Mouse (Mus musculus): Measurements from ENCODE around the gene Itpr1. TPM values are rescaled to one million over a fixed set of nuclear protein-coding genes. Genes with fewer than 3 reads are reported as not detected.

The Itpr1 gene
- polyA plus RNA-seq, 1 experiment from 2014 or later = 22.4 TPM

DNA sequence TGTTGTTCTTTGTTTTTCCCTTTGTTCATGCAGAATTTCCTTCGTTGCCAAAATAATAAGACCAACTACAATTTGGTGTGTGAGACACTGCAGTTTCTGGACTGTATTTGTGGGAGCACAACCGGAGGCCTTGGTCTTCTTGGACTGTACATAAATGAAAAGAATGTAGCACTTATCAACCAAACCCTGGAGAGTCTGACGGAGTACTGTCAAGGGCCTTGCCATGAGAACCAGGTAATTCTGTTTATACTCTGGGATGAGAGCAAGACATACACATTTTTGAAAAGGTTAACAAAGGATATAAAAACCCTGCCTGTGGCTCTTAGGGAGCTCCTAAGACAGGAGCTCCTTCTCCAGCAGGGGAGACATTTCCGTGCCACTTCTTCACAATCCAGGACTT is 268.3 kb downstream of the Itpr1 start:
- H3K4me1 ChIP-seq (ENCODE audit: control insufficient read depth, insufficient read depth, low read length) = no peaks in the 10 kb centered on the region
- H3K27ac ChIP-seq (ENCODE audit: low read depth, low read length) = no peak overlapping the region
- no peak overlapping the region for H3K4me2 ChIP-seq (replicated peaks; ENCODE audit: low read depth, low read length)
- no peak for ATAC-seq (ENCODE audit: low FRiP score, low TSS enrichment)
- H3K4me3 ChIP-seq (ENCODE audit: low read length) = no peak overlapping the region
- no peak overlapping the region for H3K9ac ChIP-seq (ENCODE audit: low read depth, low read length)
- H3K36me3 ChIP-seq (ENCODE audit: control insufficient read depth, insufficient read depth, low read length) = peaks cover 18% of the 10 kb centered on the region; the same call in 1 of the 2 replicates
- WGBS = 86% methylated on average over 4 of the region's 4 CpGs
- no peaks in the 10 kb centered on the region for H3K27me3 ChIP-seq (ENCODE audit: control insufficient read depth, insufficient read depth, low read length)
- no peaks in the 10 kb centered on the region for H3K9me3 ChIP-seq (ENCODE audit: control insufficient read depth, low read length)

DNA sequence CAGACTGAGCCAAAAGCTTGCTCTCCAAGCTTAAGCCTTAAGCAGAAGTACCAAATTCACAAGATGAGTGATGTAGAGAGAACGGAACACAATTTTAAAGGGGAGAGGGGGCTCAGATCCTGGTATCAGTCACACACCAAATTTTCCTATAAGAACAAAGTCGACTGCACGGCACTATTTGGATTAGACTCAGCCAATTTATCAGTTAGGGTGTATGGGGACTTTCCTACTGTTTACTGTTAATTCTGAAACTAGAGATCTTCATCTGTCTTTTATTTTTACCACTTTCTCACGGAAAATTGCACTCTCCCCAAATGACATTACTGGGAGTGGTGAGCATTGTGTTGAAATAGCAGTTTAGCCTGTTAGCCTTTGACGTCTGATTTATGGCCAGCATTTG is 269.6 kb downstream of the Itpr1 start:
- Histone ChIP-seq H3K4me2 (replicated peaks; ENCODE audit: low read depth, low read length) (no peak overlapping the region), H3K9me3 (ENCODE audit: control insufficient read depth, low read length) (no peaks in the 10 kb centered on the region), H3K36me3 (ENCODE audit: control insufficient read depth, insufficient read depth, low read length) (peaks cover 18% of the 10 kb centered on the region; the same call in 1 of the 2 replicates), H3K27ac (ENCODE audit: low read depth, low read length) (no peak overlapping the region), H3K9ac (ENCODE audit: low read depth, low read length) (no peak overlapping the region), H3K27me3 (ENCODE audit: control insufficient read depth, insufficient read depth, low read length) (no peaks in the 10 kb centered on the region), H3K4me3 (ENCODE audit: low read length) (no peak overlapping the region), H3K4me1 (ENCODE audit: control insufficient read depth, insufficient read depth, low read length) (no peaks in the 10 kb centered on the region)
- WGBS = 82% methylated on average over 5 of the region's 5 CpGs
- no peak for ATAC-seq (ENCODE audit: low FRiP score, low TSS enrichment)

- ATAC-seq (ENCODE audit: low FRiP score, low TSS enrichment) = no peak
- Histone ChIP-seq H3K4me3 (ENCODE audit: low read length) (no peak overlapping the region), H3K9me3 (ENCODE audit: control insufficient read depth, low read length) (no peaks in the 10 kb centered on the region), H3K4me2 (replicated peaks; ENCODE audit: low read depth, low read length) (no peak overlapping the region), H3K4me1 (ENCODE audit: control insufficient read depth, insufficient read depth, low read length) (no peaks in the 10 kb centered on the region), H3K27me3 (ENCODE audit: control insufficient read depth, insufficient read depth, low read length) (no peaks in the 10 kb centered on the region), H3K9ac (ENCODE audit: low read depth, low read length) (no peak overlapping the region), H3K27ac (ENCODE audit: low read depth, low read length) (no peak overlapping the region), H3K36me3 (ENCODE audit: control insufficient read depth, insufficient read depth, low read length) (peaks cover 30% of the 10 kb centered on the region; the same call in 1 of the 2 replicates)
- WGBS = 81% methylated on average over 7 of the region's 7 CpGs
These were observed 273.5 kb downstream of the Itpr1 start for GRCm38 (mm10) chr6:108486212-108486992.

DNA sequence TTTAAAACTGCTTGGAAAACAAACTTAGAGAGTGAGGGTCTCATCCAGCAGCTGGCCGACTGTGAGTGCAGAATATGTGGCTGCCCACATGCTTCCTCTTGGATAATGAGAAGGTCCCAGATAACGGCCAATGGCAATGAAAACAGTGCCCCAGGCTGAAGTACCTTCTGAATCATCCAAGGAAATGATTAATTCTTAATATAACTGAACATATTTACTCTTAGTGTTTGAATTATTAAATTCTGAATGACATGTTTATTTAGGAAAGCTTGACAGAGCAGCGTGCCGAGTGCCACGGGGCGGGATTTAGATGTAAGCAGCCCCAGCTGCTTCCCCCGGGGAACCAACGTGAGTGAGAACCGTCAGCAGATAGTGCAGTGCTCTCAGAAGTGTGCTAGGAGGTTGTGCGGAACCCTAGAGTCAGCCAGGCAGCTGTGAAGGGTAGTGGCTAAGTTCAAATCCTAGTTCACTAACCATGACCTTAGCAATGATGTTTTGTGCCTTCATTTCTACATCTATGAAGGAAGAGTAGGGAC is 274.5 kb downstream of the Itpr1 start:
- Histone ChIP-seq H3K36me3 (ENCODE audit: control insufficient read depth, insufficient read depth, low read length) (peaks cover 24% of the 10 kb centered on the region; the same call in 1 of the 2 replicates), H3K9ac (ENCODE audit: low read depth, low read length) (no peak overlapping the region), H3K4me3 (ENCODE audit: low read length) (no peak overlapping the region), H3K9me3 (ENCODE audit: control insufficient read depth, low read length) (no peaks in the 10 kb centered on the region), H3K4me2 (replicated peaks; ENCODE audit: low read depth, low read length) (no peak overlapping the region), H3K4me1 (ENCODE audit: control insufficient read depth, insufficient read depth, low read length) (no peaks in the 10 kb centered on the region), H3K27ac (ENCODE audit: low read depth, low read length) (no peak overlapping the region), H3K27me3 (ENCODE audit: control insufficient read depth, insufficient read depth, low read length) (no peaks in the 10 kb centered on the region)
- no peak for ATAC-seq (ENCODE audit: low FRiP score, low TSS enrichment)
- WGBS = 77% methylated on average over 10 of the region's 10 CpGs

- Histone ChIP-seq H3K4me3 (ENCODE audit: low read length) (no peak overlapping the region), H3K9ac (ENCODE audit: low read depth, low read length) (no peak overlapping the region), H3K27me3 (ENCODE audit: control insufficient read depth, insufficient read depth, low read length) (no peaks in the 10 kb centered on the region), H3K4me1 (ENCODE audit: control insufficient read depth, insufficient read depth, low read length) (no peaks in the 10 kb centered on the region), H3K4me2 (replicated peaks; ENCODE audit: low read depth, low read length) (no peak overlapping the region), H3K9me3 (ENCODE audit: control insufficient read depth, low read length) (no peaks in the 10 kb centered on the region), H3K27ac (ENCODE audit: low read depth, low read length) (no peak overlapping the region), H3K36me3 (ENCODE audit: control insufficient read depth, insufficient read depth, low read length) (peaks cover 24% of the 10 kb centered on the region; the same call in 1 of the 2 replicates)
- 81% methylated on average over 5 of the region's 5 CpGs for WGBS
- ATAC-seq (ENCODE audit: low FRiP score, low TSS enrichment) = no peak
These were observed 275.4 kb downstream of the Itpr1 start for GRCm38 (mm10) chr6:108488250-108488649.

DNA sequence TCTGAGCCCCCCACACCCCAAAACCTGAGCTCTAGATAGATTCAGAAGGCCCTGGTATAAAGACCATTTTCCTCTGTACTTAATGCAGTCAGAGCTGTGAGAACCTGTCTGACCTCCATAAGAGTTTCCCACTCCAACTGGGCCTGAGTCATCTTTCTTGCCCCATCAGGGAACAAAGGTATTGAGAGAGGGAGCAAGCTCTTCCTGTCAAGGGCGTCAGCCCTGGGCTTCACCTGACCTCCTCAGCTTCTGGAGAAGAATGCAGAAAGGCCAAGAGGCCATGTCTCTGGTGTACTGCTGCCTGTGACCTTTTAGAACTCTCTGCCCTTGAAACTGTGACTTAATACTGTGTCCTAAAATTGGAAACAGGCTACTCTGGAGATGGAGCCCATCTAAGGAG is 279.1 kb downstream of the Itpr1 start:
- peaks cover 32% of the 10 kb centered on the region; the same call in 1 of the 2 replicates for H3K36me3 ChIP-seq (ENCODE audit: control insufficient read depth, insufficient read depth, low read length)
- 72% methylated on average over 1 of the region's 1 CpGs for WGBS
- H3K27ac ChIP-seq (ENCODE audit: low read depth, low read length) = no peak overlapping the region

DNA sequence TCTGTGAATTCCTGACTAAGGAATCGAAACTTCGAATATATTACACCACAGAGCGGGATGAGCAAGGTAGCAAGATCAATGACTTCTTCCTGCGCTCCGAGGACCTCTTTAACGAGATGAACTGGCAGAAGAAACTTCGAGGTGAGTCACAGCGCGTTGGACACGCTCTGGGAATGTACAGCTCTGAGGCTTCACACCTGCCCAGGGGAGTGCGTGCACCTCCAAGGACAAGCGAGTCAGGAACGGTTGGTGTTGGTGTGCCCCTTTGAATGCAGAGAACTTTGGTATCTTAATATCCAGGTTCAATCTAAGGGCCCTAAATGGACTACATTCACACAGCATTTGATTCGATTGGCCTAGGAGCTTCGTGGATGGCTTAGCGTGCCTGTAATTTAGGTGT is 280.9 kb downstream of the Itpr1 start:
- no peak for ATAC-seq (ENCODE audit: low FRiP score, low TSS enrichment)
- Histone ChIP-seq H3K36me3 (ENCODE audit: control insufficient read depth, insufficient read depth, low read length) (peaks cover 27% of the 10 kb centered on the region; the same call in 1 of the 2 replicates), H3K9ac (ENCODE audit: low read depth, low read length) (no peak overlapping the region), H3K4me1 (ENCODE audit: control insufficient read depth, insufficient read depth, low read length) (no peaks in the 10 kb centered on the region), H3K27ac (ENCODE audit: low read depth, low read length) (no peak overlapping the region), H3K27me3 (ENCODE audit: control insufficient read depth, insufficient read depth, low read length) (no peaks in the 10 kb centered on the region), H3K4me2 (replicated peaks; ENCODE audit: low read depth, low read length) (no peak overlapping the region), H3K9me3 (ENCODE audit: control insufficient read depth, low read length) (no peaks in the 10 kb centered on the region), H3K4me3 (ENCODE audit: low read length) (no peak overlapping the region)
- WGBS = 83% methylated on average over 16 of the region's 16 CpGs

More for the DNA sequence above, 279.1 kb downstream of the Itpr1 start:
- no peaks in the 10 kb centered on the region for H3K4me1 ChIP-seq (ENCODE audit: control insufficient read depth, insufficient read depth, low read length)
- no peak for ATAC-seq (ENCODE audit: low FRiP score, low TSS enrichment)
- no peaks in the 10 kb centered on the region for H3K27me3 ChIP-seq (ENCODE audit: control insufficient read depth, insufficient read depth, low read length)
- H3K4me2 ChIP-seq (replicated peaks; ENCODE audit: low read depth, low read length) = no peak overlapping the region
- H3K9me3 ChIP-seq (ENCODE audit: control insufficient read depth, low read length) = no peaks in the 10 kb centered on the region
- H3K9ac ChIP-seq (ENCODE audit: low read depth, low read length) = no peak overlapping the region
- no peak overlapping the region for H3K4me3 ChIP-seq (ENCODE audit: low read length)

DNA sequence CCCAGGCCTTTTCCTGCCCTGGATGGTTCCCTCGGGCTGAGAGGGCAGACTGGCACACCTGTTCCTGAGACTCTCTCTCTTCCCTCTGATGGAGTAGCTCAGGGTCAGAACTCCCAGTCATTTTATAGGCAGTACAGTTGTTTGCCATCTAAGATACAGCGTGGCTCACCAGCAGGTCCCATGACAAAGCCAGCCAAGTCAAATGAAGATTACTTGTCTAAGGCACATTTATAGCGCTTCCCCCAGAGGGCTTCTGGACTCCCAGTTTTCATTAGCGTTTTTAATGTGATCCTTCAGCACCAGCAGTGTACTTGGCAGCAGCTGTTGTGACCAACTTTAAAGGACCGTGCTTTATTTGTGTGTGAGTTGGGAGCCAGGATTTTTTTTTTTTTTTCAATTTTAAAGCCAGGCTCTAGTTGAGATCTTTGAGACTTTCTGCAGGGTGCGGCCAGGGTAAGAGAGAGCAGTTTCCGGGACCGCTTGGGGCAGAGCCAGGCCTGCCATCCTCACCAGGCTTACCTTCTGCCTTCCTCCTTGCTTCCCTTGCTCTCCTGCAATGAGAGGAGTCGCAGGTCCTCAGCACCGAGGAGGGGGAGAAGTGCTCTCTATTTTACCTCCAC is 281.4 kb downstream of the Itpr1 start:
- Histone ChIP-seq H3K36me3 (ENCODE audit: control insufficient read depth, insufficient read depth, low read length) (peaks cover 27% of the 10 kb centered on the region; the same call in 1 of the 2 replicates), H3K9me3 (ENCODE audit: control insufficient read depth, low read length) (no peaks in the 10 kb centered on the region), H3K27me3 (ENCODE audit: control insufficient read depth, insufficient read depth, low read length) (no peaks in the 10 kb centered on the region), H3K27ac (ENCODE audit: low read depth, low read length) (no peak overlapping the region), H3K4me1 (ENCODE audit: control insufficient read depth, insufficient read depth, low read length) (no peaks in the 10 kb centered on the region), H3K4me2 (replicated peaks; ENCODE audit: low read depth, low read length) (no peak overlapping the region), H3K9ac (ENCODE audit: low read depth, low read length) (no peak overlapping the region), H3K4me3 (ENCODE audit: low read length) (no peak overlapping the region)
- ATAC-seq (ENCODE audit: low FRiP score, low TSS enrichment) = no peak; the same call in 1 of the 2 replicates
- WGBS = 79% methylated on average over 10 of the region's 10 CpGs

DNA sequence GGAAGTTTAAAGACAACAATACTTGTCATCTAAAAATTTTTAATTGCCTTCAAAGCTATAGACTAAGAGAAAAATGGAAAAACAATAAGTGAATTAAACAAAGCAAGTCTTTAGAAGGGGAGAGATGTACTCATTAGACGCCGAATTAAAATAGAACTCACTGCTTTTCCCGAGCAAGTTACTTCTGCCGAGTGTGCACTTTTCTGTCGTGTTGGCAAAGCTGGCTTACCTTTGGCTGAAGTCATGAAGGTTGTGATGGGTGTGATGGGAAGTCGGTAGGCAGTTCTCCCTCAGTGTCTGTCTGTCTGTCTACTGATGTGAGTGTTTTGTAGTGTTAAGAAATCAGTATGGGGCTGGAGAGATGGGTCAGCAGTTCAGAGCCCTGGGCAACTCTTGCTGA is 282.1 kb downstream of the Itpr1 start:
- Histone ChIP-seq H3K9ac (ENCODE audit: low read depth, low read length) (no peak overlapping the region), H3K9me3 (ENCODE audit: control insufficient read depth, low read length) (no peaks in the 10 kb centered on the region), H3K27ac (ENCODE audit: low read depth, low read length) (no peak overlapping the region), H3K27me3 (ENCODE audit: control insufficient read depth, insufficient read depth, low read length) (no peaks in the 10 kb centered on the region), H3K4me1 (ENCODE audit: control insufficient read depth, insufficient read depth, low read length) (no peaks in the 10 kb centered on the region), H3K4me3 (ENCODE audit: low read length) (no peak overlapping the region), H3K4me2 (replicated peaks; ENCODE audit: low read depth, low read length) (no peak overlapping the region), H3K36me3 (ENCODE audit: control insufficient read depth, insufficient read depth, low read length) (peaks cover 24% of the 10 kb centered on the region; the same call in 1 of the 2 replicates)
- WGBS = 91% methylated on average over 6 of the region's 6 CpGs
- ATAC-seq (ENCODE audit: low FRiP score, low TSS enrichment) = no peak
